Mouse (Mus musculus) spleen, postnatal 10 days (tissue): ENCODE measurements around the gene Nup188.
A peak's percentile ranks its signal among the peaks of the same experiment; 100 is the strongest.

Experiments
- DNase-seq, 2 experiments: peaks; one replicate each; pipeline ENCODE4 v3.0.0; 2021 to 2022; ENCODE audit warnings: low spot score in 2 of 2

Gene Nup188

DNA sequence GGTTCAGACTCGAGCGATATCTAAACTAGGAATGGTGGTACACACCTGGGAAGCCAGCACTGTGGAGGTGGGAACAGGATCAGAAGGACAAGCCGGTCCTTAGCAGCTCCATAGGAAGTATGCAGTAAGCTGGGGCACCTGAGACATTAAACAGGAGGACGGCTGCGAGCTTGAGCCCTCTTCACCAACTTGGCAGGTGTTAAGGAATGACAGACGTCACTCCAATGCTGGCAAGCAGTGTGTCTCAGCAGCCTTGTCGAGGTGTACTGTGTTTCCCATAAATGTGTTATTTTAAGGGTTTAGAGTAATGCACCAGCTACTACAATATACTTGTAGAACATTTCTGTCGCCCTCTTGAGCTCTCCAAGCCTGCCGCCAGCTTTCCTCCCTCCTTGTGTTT is 100.7 kb downstream of the Nup188 start:
- DNase-seq: no peak

GRCm38 (mm10) chr2:30389000-30389399 is 102.8 kb downstream of the Nup188 start:
- no peak for DNase-seq

DNA sequence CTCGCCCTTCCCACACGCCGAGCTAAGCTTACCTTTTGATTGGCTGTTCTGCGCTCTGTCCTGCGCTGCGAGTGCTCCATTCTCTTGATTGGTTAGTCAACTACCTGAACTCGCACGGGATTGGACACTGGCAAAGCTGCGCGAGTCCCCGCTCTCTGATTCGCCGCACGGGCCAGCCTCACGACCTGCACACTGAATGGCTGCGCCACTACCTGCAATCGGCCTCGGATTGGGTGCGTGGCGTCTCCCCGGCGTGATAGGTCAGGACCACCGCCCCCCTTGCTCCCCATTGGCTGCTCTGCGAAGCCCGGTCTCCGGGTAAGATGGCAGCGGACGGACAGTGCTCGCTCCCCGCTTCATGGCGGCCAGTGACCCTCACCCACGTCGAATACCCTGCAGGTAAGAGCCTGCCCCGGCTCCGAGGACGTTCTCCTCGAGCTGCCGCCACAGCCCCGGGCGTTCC is 105.9 kb downstream of the Nup188 start, which contains the start of gene Dolpp1:
Gene Dolpp1, plus strand, starts transcription at position 141 of the 463 bp plus-strand sequence.
- peak; percentile 91 to 96 for DNase-seq

- DNase-seq: peak; percentile 53 to 84
These were observed 106.6 kb downstream of the Nup188 start for GRCm38 (mm10) chr2:30392577-30393369.

- no peak for DNase-seq
These were observed 107.1 kb downstream of the Nup188 start for GRCm38 (mm10) chr2:30393370-30393656.
